Mouse (Mus musculus) c-Kit-negative CD71-positive TER-119-positive erythroid progenitor cells, embryonic 14.5 days (primary cell): ENCODE measurements around the gene Cyp24a1.

Experiments
- DNase-seq: peaks from one replicate; pipeline ENCODE4 v3.0.0-alpha.2; 2013; ENCODE audit warnings: low read depth, low spot score

The Cyp24a1 gene

DNA sequence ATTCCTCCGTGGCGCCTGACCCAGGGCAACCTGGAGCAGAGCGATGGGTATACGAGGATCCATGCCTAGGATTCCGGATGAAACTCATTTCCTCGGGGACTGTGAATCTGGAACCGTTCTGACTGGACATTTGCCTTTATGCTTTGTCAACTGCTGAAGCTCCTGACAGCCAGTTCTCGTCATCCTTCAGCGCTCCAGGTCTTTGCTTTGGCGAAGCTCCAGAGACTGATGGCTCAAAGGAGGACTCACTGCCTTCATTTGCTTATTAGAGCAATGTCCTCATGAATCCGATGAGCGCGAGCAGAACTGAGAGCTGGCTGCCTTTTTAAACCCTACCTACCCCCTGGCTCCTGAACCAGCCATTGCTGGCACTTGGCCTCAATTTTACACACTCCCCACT lies 58.2 kb downstream of the Cyp24a1 start:
- DNase-seq = no peak

GRCm38 (mm10) chr2:170436204-170436603 lies 60.7 kb downstream of the Cyp24a1 start:
- DNase-seq = no peak
